Mouse (Mus musculus) liver, embryonic 14 days (tissue): ENCODE data around the gene Taf1a. TPM values are rescaled to one million over a fixed set of nuclear protein-coding genes. Genes with fewer than 3 reads are reported as not detected.

Source experiments
- polyA plus RNA-seq: library from polyadenylated mRNA; depleted of rRNA; stranded (reverse); fragments of >200 nt; gene quantifications from 2 replicates; pipeline ENCODE4 v1.2.3, GENCODE M21; 2012; rRNA removed

The Taf1a gene
- polyA plus RNA-seq, result 6.1 and 6.2 TPM in 2 replicates

GRCm38 (mm10) chr1:183388426-183389406, at the start of gene Taf1a:
Gene Taf1a (plus strand): TSS chr1:183388981.

GRCm38 (mm10) chr1:183369427-183370014, 19.3 kb upstream of the Taf1a start, which contains the start of gene Mia3:
Gene Mia3 (minus strand): TSS chr1:183369553.

GRCm38 (mm10) chr1:183417873-183418272, 29.1 kb downstream of the Taf1a start, which contains the start of gene Hhipl2:
Gene Hhipl2 (plus strand): TSS chr1:183418215.

Other genes with a start within 250 kb of the Taf1a start
- 1.8 and 1.9 TPM in 2 replicates for gene Disp1, start 167.5 kb upstream of the Taf1a start, polyA plus RNA-seq
- gene Aida, start 92.4 kb upstream of the Taf1a start, polyA plus RNA-seq, result 21.1 and 23.5 TPM in 2 replicates
- 10.9 and 13.8 TPM in 2 replicates for gene Brox, start 91.7 kb upstream of the Taf1a start, polyA plus RNA-seq
- gene Mia3, start 19.4 kb upstream of the Taf1a start, polyA plus RNA-seq, result 19.8 and 21.8 TPM in 2 replicates
- gene Hhipl2, start 29.2 kb downstream of the Taf1a start, polyA plus RNA-seq, result 0.02 and 0.03 TPM in 2 replicates